Mouse (Mus musculus) Patski (cell line): ENCODE measurements around the gene Pus1. TPM values are rescaled to one million over a fixed set of nuclear protein-coding genes. Genes with fewer than 3 reads are reported as not detected.

Experiments
- ATAC-seq: fragments of 100-300 bp; one replicate; pipeline ENCODE4 v1.8.0; 2021
- CTCF ChIA-PET: fragments of 350-600 bp; sonication (Branson Sonifier 250); formaldehyde crosslinking; loops from one replicate; lab custom pipeline; 2022; ENCODE audit warnings: inconsistent platforms; lab: Charles Lee
- POLR2A ChIA-PET: fragments of 350-600 bp; sonication (Branson Sonifier 250); formaldehyde crosslinking; loops from one replicate; lab custom pipeline; 2022; ENCODE audit warnings: antibody characterized with exemption, inconsistent platforms; lab: Charles Lee
- DNase-seq: peaks from one replicate; pipeline ENCODE4 v3.0.0-alpha.2; 2011; ENCODE audit warnings: low read depth, low spot score
- H3K27me3 ChIP-seq: fragments of 371-371 bp; one replicate; pipeline ENCODE4 v1.5.1; 2021
- CTCF ChIP-seq: fragments of 100-300 bp; IDR thresholded peaks from one replicate; pipeline ENCODE4 v1.5.1; 2021
- in situ Hi-C: fragments of 300-500 bp; cut with MboI; formaldehyde crosslinking; loops from 3 replicates; pipeline ENCODE4 v1.11.1; 2018; ENCODE audit warnings: low pct_unique_long_range_greater_than_20kb, mixed read lengths
- polyA plus RNA-seq: library from polyadenylated mRNA; unstranded; gene quantifications from one replicate; pipeline ENCODE4 v1.2.3, GENCODE M21; 2021

Pus1 gene
- polyA plus RNA-seq: 59.2 TPM

DNA sequence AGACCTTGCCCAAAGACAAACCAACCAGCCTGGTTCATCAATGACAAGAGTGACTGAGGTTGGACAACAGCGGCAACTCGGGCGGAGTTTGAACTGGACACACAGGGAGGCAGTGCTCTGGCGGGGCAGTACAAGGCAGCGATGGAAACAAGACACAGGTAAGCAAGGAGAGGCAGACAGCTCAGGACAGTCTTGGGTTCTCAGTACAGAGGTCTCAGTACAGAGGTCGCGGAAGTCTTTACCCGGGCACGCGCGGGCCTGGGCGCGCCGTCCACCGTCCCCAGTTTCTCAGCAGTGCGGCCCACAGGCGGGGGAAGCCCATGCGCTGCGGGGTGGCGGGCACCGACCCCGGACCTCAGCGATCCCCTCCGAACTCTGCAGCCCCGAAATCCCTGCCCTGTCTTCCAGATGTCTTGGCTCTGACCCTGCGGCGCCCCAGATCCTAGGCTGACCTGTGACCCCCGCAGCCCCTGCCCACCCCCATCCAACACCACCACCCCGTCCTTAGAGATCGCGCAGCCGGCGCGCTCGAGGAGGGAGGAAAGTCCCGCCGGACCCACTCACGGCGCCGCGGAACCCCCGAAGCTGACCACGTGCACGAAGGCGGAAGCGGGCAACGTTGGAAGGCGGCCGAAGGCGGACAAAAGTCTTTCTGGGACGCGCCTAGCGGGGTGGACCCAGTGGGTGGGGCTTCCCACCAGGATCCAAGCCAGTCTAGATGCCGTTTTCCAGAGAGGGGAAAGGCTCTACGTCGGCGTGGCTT lies at the start of gene Pus1:
TSS of gene Pus1 (minus strand) at position 662 of the 763 bp plus-strand sequence.
- ATAC-seq (peak; percentile 70), DNase-seq (peak; percentile 60)
- ChIA-PET CTCF (interaction anchor here (0.8 to 1.2 kb wide), 2 partner anchors 133 to 587 kb away, joined by 3 read pairs; no protein-coding TSS in a partner anchor), POLR2A (interaction anchor here (0.7 kb wide), 1 partner anchor 10 kb away, joined by 3 read pairs; no protein-coding TSS in a partner anchor)
- in situ Hi-C loops: loop anchor here (5.0 kb wide), 1 partner anchor 62 kb away; no protein-coding TSS in a partner anchor
- H3K27me3 ChIP-seq: no peaks in the 10 kb centered on the region
- TF ChIP-seq CTCF: no peak

DNA sequence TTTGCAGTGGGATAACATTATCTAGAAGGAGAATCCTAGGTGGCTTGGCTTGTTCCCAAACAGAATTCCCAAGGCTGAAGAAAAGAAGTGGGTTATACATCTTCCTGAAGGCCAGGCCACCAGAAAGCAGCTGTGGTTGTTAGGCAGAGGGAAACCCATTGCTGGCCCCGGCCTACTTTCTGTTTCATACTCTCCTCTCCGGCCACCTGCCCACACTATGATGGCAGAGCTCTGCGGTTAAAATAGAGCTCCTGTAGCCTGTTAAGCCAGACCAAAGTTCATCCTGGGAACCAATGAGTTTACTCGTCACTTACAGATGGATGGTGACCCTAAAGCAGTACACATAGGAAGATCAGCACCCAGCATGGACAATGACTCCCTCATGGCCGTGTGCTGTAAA lies 47.1 kb upstream of the Pus1 start:
- ChIA-PET CTCF (interaction anchor here (0.7 to 2.0 kb wide), 6 partner anchors 9 to 380 kb away, joined by 3 to 5 read pairs (median 4); partner anchors contain the start of gene Ep400), POLR2A (interaction anchor here (0.7 to 1.2 kb wide), 4 partner anchors 10 to 423 kb away, joined by 3 to 13 read pairs (median 8); no protein-coding TSS in a partner anchor)
- ATAC-seq (no peak), DNase-seq (no peak)
- in situ Hi-C loops: no loop called here
- H3K27me3 ChIP-seq: no peaks in the 10 kb centered on the region
- TF ChIP-seq CTCF: no peak

DNA sequence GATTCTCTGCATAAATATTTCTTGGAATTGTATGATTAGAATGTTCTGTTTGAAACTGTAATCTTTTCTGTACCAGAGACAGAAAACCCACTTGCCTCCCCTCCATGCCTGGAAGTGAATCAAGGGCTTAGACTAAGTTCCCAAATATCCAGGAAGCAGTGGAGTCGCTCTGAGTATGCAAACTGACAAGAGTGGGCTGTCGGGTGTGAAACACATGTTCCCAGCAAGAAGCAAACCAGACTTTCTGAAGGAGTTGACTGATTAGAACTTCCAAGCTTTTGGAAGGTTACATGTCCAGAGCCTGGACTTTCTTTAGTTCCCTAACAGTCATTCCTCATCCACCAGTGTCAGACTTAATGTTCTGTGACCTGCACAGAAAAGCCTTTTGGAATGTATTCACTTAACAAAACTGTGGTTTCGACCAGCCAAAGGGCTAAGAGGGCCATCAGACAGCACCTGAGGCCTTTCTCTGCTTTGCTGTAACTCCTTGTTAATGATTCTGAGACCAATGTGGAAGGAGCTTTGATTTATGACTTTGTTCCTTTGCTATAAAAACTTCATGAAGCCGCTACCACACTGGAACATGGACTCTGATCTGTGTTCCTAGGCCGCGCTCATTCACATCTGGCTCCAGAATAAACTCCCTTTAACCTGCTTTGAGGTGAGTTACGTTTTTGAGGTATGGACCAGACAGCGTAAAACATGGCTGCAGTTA lies 46.5 kb upstream of the Pus1 start:
- peak; percentile 84 for ATAC-seq
- no peak for TF ChIP-seq CTCF

DNA sequence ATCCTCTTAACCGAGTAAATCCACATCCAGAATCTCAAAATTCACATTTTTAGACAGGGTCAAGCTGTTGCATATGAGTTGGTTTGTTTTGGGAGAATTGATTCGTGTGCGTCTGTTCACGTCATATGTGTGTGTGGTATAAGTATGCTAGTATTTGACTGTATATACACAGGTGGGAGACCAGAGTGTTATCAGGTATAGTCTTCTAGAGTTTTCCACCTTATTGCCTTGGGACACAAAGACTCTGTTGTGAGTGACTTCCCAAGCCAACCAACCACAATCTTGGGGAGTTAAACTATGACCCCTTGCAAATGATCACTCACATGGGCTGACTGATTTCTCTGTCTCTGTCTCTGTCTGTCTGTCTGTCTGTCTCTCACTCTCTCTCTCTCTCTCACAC lies 44.0 kb upstream of the Pus1 start:
- ATAC-seq (no peak), DNase-seq (no peak)
- in situ Hi-C loops: no loop called here
- ChIA-PET CTCF (interaction anchor here (2.1 kb wide), 1 partner anchor 14 kb away, joined by 7 read pairs; the partner anchor contains the start of gene Ulk1), POLR2A (no interaction called here)
- TF ChIP-seq CTCF: no peak
- H3K27me3 ChIP-seq: no peaks in the 10 kb centered on the region

More for the DNA sequence above, 46.5 kb upstream of the Pus1 start:
- H3K27me3 ChIP-seq: no peaks in the 10 kb centered on the region
- in situ Hi-C loops: no loop called here
- POLR2A ChIA-PET: interaction anchor here (0.7 to 1.2 kb wide), 4 partner anchors 9 to 423 kb away, joined by 3 to 13 read pairs (median 8); no protein-coding TSS in a partner anchor
- CTCF ChIA-PET: interaction anchor here (1.3 to 2.0 kb wide), 4 partner anchors 9 to 380 kb away, joined by 3 to 5 read pairs (median 4); partner anchors contain the start of gene Ep400
- no peak for DNase-seq

DNA sequence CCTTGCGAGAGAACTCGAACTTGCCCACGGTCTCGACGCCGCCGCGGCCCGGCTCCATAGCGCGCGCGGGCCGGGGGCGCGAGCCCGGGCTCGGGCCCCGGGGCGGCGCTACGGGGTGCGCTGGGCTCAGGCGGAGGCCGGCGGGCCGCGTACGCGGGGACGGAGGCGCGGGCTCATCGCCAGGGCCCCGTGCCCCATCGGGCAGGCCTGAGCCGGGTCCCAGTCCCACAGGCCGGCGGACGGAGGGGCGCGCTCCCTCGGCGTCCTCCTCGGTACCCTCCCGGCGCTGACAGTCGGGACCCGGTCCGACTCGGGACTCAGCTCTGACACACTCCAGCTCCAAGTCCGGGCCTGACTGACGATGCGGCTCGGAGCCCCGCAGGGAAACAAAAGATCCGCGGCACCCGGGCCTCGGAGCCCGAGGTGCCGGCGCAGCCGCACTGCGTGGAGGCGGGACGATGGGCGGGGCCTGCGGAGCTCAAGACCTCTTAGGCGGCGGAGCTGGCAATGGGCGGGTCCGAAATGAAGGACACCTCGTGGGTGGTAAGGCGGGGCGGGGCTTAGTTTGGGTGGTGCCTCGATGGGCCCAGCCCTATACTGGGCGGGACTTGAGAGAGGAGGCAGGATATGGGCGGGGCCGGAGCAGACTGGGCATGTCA lies 29.3 kb upstream of the Pus1 start, which contains the start of gene Ulk1:
TSS of gene Ulk1 (minus strand) at position 431 of the 659 bp plus-strand sequence.
- POLR2A ChIA-PET: no interaction called here
- in situ Hi-C loops: no loop called here
- no peak for TF ChIP-seq CTCF
- DNase-seq (peak; percentile 98), ATAC-seq (peak; percentile 94)
- CTCF ChIA-PET: interaction anchor here (1.3 to 2.1 kb wide), 3 partner anchors 11 to 29 kb away, joined by 3 to 7 read pairs (median 5); no protein-coding TSS in a partner anchor
- no peaks in the 10 kb centered on the region for H3K27me3 ChIP-seq

DNA sequence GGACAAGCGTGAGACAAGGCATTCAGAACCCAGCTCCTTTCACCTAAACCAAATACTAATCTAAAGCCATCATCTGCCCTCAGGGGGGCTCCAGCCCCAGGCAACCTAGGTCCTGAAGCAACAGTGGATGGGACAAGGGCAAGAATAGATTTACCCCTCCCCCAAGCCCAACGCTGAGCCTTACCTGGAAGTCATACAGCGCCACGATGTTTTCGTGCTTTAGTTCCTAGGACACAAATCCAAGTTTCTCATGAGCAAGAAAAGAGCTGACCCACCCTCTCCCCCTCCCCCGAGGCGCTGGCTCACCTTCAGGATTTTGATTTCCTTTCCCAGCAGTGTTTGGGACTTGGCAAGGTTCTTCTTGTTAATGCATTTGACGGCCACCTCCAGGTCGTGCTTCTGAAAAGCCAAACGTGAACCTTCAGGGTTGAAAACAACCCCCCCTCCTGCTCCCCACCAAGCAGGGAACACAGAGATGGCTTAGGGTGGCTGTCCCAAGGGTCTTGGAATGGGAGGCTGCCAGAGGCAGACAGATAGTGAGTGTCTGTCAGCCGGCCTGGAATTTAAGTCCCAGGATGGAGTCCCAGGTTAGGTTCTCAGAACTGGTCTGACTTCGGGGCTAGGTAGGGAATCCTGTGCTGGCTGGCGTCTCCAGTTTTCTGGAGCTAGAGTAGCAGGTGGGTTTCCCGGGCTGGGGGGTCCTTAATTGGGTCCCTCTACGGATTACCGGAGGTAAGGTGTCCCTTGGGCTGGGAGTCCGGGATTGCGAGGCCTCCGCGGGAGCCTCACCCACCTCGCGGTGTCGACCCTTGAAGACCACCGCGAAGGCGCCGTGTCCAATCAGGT lies 28.6 kb upstream of the Pus1 start:
- CTCF ChIA-PET: interaction anchor here (0.9 to 2.1 kb wide), 4 partner anchors 11 to 30 kb away, joined by 3 to 7 read pairs (median 4); no protein-coding TSS in a partner anchor
- no peak for DNase-seq

DNA sequence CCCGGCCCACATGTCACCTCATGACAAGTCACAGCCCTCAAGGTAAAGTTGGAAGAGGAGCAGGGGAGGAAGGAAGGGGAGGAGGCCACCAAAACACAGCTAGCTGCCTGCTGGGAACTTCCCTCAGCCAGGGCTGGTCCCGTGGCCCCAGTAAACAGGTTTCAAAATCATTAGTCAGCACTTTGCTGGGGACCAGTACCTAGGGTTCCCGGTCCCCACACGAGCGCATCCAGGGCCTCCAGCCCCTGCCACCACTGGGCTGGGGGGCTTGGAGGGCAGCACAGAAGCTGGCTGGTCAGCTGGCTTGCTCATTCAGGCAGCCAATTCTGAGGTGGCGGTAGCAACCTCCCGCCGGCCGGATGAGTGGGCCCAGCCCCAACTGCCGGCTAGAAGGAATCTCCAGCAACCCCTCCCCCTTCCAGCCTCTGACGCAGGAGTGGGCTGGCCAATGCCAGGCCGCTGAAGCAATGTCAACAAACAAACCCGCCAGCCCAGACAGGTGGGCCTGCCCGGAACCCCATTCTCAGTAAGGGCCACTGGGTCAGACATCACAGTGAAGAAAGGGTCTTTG lies 27.7 kb upstream of the Pus1 start:
- CTCF ChIA-PET: no interaction called here
- peak; percentile 61 for ATAC-seq
- no peak for TF ChIP-seq CTCF
- H3K27me3 ChIP-seq: no peaks in the 10 kb centered on the region
- peak; percentile 60 for DNase-seq
- in situ Hi-C loops: no loop called here
- POLR2A ChIA-PET: no interaction called here

More for the DNA sequence above, 28.6 kb upstream of the Pus1 start:
- ATAC-seq: no peak
- in situ Hi-C loops: no loop called here
- no peak for TF ChIP-seq CTCF
- POLR2A ChIA-PET: no interaction called here
- no peaks in the 10 kb centered on the region for H3K27me3 ChIP-seq

DNA sequence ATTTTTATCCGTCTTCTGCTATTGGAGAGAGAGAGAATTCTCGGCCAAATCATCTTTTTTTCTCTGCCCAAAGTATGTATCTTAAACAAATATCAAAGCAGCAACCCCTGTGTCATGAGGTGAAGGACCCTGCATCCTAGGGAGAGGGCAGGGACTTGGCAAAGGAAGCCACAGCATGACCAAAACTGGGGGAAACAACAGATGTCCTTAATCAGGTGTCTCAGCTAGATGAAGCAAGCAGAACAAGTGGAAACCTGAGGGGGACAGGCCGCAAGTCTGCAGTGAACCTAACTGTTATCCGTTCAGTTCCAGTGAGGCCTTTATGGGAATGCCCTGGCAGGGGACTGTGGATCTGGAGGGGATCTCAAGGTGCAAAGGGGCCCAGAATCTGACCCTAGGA lies 27.0 kb upstream of the Pus1 start:
- H3K27me3 ChIP-seq: no peaks in the 10 kb centered on the region
- CTCF ChIA-PET: no interaction called here
- no peak for DNase-seq
- ATAC-seq: no peak
- POLR2A ChIA-PET: no interaction called here
- in situ Hi-C loops: no loop called here
- no peak for TF ChIP-seq CTCF

DNA sequence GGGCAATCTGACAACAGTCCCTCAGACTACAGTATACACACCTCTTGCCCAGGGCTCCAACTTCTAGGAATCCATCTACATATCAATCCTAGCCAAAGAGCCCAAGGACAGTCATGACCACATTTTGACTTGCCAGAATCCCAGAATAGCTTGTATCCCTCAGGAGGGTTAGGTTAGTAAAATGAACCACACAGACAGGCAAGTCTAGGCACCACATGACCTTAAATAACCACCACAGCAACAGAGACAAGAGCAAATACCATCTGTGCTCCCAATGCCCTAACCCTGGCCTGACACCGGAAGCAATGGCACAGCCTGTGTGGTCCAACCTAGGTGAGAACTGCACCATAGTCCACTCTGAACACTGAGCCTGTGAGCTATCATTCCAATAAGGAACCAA lies 26.2 kb upstream of the Pus1 start:
- TF ChIP-seq CTCF: no peak
- ChIA-PET POLR2A (no interaction called here), CTCF (no interaction called here)
- in situ Hi-C loops: no loop called here
- H3K27me3 ChIP-seq: no peaks in the 10 kb centered on the region
- DNase-seq (no peak), ATAC-seq (no peak)
